Mouse (Mus musculus) heart, embryonic 13.5 days (tissue): ENCODE measurements around the gene Hacl1. TPM values are rescaled to one million over a fixed set of nuclear protein-coding genes. Genes with fewer than 3 reads are reported as not detected.

Experiments
- ATAC-seq: fragments of 200-750 bp; cut with Nextera tagmentation; 2 replicates; pipeline ENCODE4 v1.8.0; 2017; ENCODE audit warnings: moderate TSS enrichment; ENCODE audit not compliant: insufficient number of reproducible peaks, low FRiP score, low TSS enrichment; ENCODE audit errors: extremely low read depth
- H3K27ac ChIP-seq: fragments of 300-500 bp; sonication (generic); replicated peaks from 2 replicates; pipeline ENCODE4 v1.5.1; 2015; ENCODE audit warnings: moderate library complexity, mild to moderate bottlenecking, inconsistent platforms
- H3K27me3 ChIP-seq: fragments of 300-500 bp; sonication (generic); replicated peaks from 2 replicates; pipeline ENCODE4 v1.6.1; 2015; ENCODE audit warnings: mild to moderate bottlenecking, inconsistent platforms
- H3K36me3 ChIP-seq: fragments of 300-500 bp; sonication (generic); 2 replicates; pipeline ENCODE4 v1.6.1; 2015; ENCODE audit warnings: mild to moderate bottlenecking, inconsistent platforms
- H3K4me1 ChIP-seq: fragments of 300-500 bp; sonication (generic); 2 replicates; pipeline ENCODE4 v1.6.1; 2015; ENCODE audit warnings: inconsistent platforms
- H3K4me2 ChIP-seq: fragments of 300-500 bp; sonication (generic); 2 replicates; pipeline ENCODE4 v1.6.1; 2015; ENCODE audit warnings: inconsistent platforms, mild to moderate bottlenecking, moderate library complexity
- H3K4me3 ChIP-seq: fragments of 300-500 bp; sonication (generic); 2 replicates; pipeline ENCODE4 v1.5.1; 2015; ENCODE audit warnings: moderate library complexity, mild to moderate bottlenecking, inconsistent platforms
- H3K9ac ChIP-seq: fragments of 300-500 bp; sonication (generic); 2 replicates; pipeline ENCODE4 v1.6.1; 2015; ENCODE audit warnings: inconsistent platforms, mild to moderate bottlenecking, moderate library complexity
- H3K9me3 ChIP-seq: fragments of 300-500 bp; sonication (generic); 2 replicates; pipeline ENCODE4 v1.6.1; 2016; ENCODE audit warnings: inconsistent platforms
- WGBS: fragments of 180-500 bp; shearing (Covaris S2); methylation state at CpG from one replicate; pipeline ENCODE4 v1.1.7; 2015; ENCODE audit warnings: mixed read lengths; 5-methylcytosine and 5-hydroxymethylcytosine counted together
- polyA plus RNA-seq: library from polyadenylated mRNA; unstranded; fragments of >200 nt; fragmentation: Nextera tagmentation; extraction: Ambion mirVana; gene quantifications from 2 replicates; pipeline ENCODE4 v1.2.1, GENCODE M21; 2015

The Hacl1 gene
- polyA plus RNA-seq, 1 experiment from 2014 or later: 10.7 TPM

- H3K4me1 ChIP-seq: no peaks in the 10 kb centered on the region
- H3K4me3 ChIP-seq: no peak within 1 kb of the TSS
- no peaks in the 10 kb centered on the region for H3K36me3 ChIP-seq
- no peaks in the 10 kb centered on the region for H3K9me3 ChIP-seq
- H3K4me2 ChIP-seq: no peak within 1 kb of the TSS
- H3K27me3 ChIP-seq: no peaks in the 10 kb centered on the region
- no peak within 1 kb of the TSS for H3K27ac ChIP-seq
- WGBS: 71% methylated on average over 3 of the region's 3 CpGs
- H3K9ac ChIP-seq: no peak within 1 kb of the TSS
- no peak for ATAC-seq
These were observed 49.8 kb downstream of the Hacl1 start, which contains the start of gene Colq for GRCm38 (mm10) chr14:31591243-31591642. TSS of gene Colq (minus strand) at chr14:31591343.

- H3K27me3 ChIP-seq: no peaks in the 10 kb centered on the region
- no peak overlapping the region for H3K4me2 ChIP-seq
- no peak for ATAC-seq
- H3K9me3 ChIP-seq: no peaks in the 10 kb centered on the region
- H3K4me1 ChIP-seq: no peaks in the 10 kb centered on the region
- H3K27ac ChIP-seq: no peak overlapping the region
- whole genome bisulfite sequencing: 72% methylated on average over 8 of the region's 8 CpGs
- no peak overlapping the region for H3K4me3 ChIP-seq
- no peak overlapping the region for H3K9ac ChIP-seq
- H3K36me3 ChIP-seq: no peaks in the 10 kb centered on the region
These were observed 54.6 kb downstream of the Hacl1 start for GRCm38 (mm10) chr14:31586451-31586850.

DNA sequence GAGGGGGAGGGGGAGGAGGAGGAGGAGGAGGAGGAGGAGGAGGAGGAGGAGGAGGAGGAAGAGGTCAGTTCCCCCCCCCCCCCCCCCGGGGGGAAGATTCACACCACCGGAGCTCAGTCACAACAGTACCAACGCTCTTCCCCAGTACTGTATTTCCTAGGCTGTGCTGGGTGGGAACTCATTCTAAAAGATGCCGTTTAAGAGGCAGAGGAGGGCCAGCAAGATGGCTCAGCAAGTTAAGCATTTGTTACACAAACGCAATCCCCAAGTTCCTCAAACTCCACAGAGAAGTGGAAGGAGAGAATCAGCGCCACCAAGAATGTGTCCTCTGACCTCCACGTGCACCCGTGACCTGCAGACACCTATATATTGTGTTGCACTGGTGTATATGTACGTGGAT is 58.0 kb downstream of the Hacl1 start:
- no peak overlapping the region for H3K4me3 ChIP-seq
- H3K9ac ChIP-seq: no peak overlapping the region
- no peaks in the 10 kb centered on the region for H3K36me3 ChIP-seq
- ATAC-seq: no peak
- no peaks in the 10 kb centered on the region for H3K27me3 ChIP-seq
- no peak overlapping the region for H3K4me2 ChIP-seq
- no peak overlapping the region for H3K27ac ChIP-seq
- H3K9me3 ChIP-seq: no peaks in the 10 kb centered on the region
- peaks cover 10% of the 10 kb centered on the region for H3K4me1 ChIP-seq
- WGBS: 87% methylated on average over 8 of the region's 9 CpGs

GRCm38 (mm10) chr14:31577966-31578735 is 62.9 kb downstream of the Hacl1 start:
- Histone ChIP-seq H3K36me3 (no peaks in the 10 kb centered on the region), H3K4me3 (no peak overlapping the region), H3K9me3 (no peaks in the 10 kb centered on the region), H3K27me3 (peaks cover 4% of the 10 kb centered on the region; the same call in 1 of the 2 replicates), H3K9ac (no peak overlapping the region), H3K4me1 (peaks cover 44% of the 10 kb centered on the region), H3K4me2 (peak overlapping the region; percentile 66), H3K27ac (peak overlapping the region; percentile 81)
- no peak for ATAC-seq
- WGBS: 25% methylated on average over 9 of the region's 9 CpGs

- Histone ChIP-seq H3K4me2 (peak overlapping the region; percentile 66), H3K36me3 (no peaks in the 10 kb centered on the region), H3K27me3 (peaks cover 4% of the 10 kb centered on the region; the same call in 1 of the 2 replicates), H3K9ac (peak overlapping the region; percentile 72), H3K4me1 (peaks cover 53% of the 10 kb centered on the region), H3K27ac (peak overlapping the region; percentile 81), H3K4me3 (peak overlapping the region; percentile 47), H3K9me3 (no peaks in the 10 kb centered on the region)
- 20% methylated on average over 10 of the region's 10 CpGs for WGBS
- no peak; the same call in 1 of the 2 replicates for ATAC-seq
These were observed 64.0 kb downstream of the Hacl1 start for GRCm38 (mm10) chr14:31576846-31577697.

DNA sequence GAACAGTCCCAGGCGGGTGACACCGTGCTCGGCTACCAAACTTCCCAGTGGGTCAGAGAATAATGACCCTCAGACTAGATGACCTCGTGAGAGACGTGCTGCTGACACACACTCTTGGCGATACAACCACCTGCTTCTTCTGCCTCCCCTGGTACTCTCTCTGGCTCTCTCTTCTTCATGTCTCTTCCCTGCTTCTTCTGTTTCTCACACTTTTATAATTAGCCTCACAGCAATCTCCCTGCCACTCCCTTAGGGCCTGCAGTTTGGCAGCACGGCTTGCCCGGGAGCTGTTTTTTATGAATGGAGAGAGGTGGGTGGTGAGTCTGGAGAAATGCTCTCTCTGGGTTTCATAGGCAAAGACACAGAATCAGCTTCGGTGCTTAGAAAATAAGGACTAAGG is 65.2 kb downstream of the Hacl1 start:
- peak overlapping the region; percentile 72 for H3K9ac ChIP-seq
- 41% methylated on average over 9 of the region's 9 CpGs for WGBS
- H3K4me3 ChIP-seq: peak overlapping the region; percentile 47
- no peak; the same call in 1 of the 2 replicates for ATAC-seq
- H3K4me2 ChIP-seq: peak overlapping the region; percentile 66
- H3K9me3 ChIP-seq: no peaks in the 10 kb centered on the region
- H3K27me3 ChIP-seq: peaks cover 4% of the 10 kb centered on the region
- H3K36me3 ChIP-seq: no peaks in the 10 kb centered on the region
- peak overlapping the region; percentile 81 for H3K27ac ChIP-seq
- peaks cover 60% of the 10 kb centered on the region for H3K4me1 ChIP-seq

- no peaks in the 10 kb centered on the region for H3K36me3 ChIP-seq
- no peak for ATAC-seq
- 0 out of 2 replicates have a peak overlapping the region, but pooled peaks have one; percentile 11 for H3K9ac ChIP-seq
- no peak overlapping the region for H3K27ac ChIP-seq
- no peak overlapping the region for H3K4me3 ChIP-seq
- H3K4me1 ChIP-seq: peaks cover 67% of the 10 kb centered on the region
- WGBS: 81% methylated on average over 18 of the region's 18 CpGs
- H3K4me2 ChIP-seq: peak overlapping the region; percentile 66
- H3K27me3 ChIP-seq: peaks cover 4% of the 10 kb centered on the region
- no peaks in the 10 kb centered on the region for H3K9me3 ChIP-seq
These were observed 66.0 kb downstream of the Hacl1 start for GRCm38 (mm10) chr14:31574903-31575665.

- Histone ChIP-seq H3K36me3 (no peaks in the 10 kb centered on the region), H3K4me3 (no peak overlapping the region), H3K9ac (no peak overlapping the region), H3K9me3 (no peaks in the 10 kb centered on the region), H3K27me3 (peaks cover 4% of the 10 kb centered on the region), H3K4me1 (peaks cover 72% of the 10 kb centered on the region), H3K4me2 (no peak overlapping the region), H3K27ac (no peak overlapping the region)
- ATAC-seq: no peak
- 69% methylated on average over 9 of the region's 9 CpGs for WGBS
These were observed 68.4 kb downstream of the Hacl1 start for GRCm38 (mm10) chr14:31572561-31573175.

DNA sequence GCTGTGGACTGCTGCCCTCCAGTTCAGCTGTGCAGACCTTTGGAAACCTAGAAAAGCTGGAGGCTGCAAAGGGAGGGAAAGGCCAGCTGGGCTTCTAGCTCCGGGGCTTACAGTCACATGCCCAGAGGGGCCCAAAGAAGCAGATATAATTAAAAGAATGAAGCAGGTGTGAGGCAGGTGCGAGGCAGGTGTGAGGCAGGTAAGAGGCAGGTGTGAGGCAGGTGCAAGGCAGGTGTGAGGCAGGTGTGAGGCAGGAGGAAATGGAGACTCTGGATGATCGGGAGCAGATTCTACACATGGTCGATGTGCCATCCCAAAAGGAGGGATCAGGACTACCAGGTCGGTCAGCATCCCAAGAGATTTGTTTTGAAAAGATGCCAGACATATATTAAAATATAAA is 69.7 kb downstream of the Hacl1 start:
- 85% methylated on average over 5 of the region's 5 CpGs for WGBS

DNA sequence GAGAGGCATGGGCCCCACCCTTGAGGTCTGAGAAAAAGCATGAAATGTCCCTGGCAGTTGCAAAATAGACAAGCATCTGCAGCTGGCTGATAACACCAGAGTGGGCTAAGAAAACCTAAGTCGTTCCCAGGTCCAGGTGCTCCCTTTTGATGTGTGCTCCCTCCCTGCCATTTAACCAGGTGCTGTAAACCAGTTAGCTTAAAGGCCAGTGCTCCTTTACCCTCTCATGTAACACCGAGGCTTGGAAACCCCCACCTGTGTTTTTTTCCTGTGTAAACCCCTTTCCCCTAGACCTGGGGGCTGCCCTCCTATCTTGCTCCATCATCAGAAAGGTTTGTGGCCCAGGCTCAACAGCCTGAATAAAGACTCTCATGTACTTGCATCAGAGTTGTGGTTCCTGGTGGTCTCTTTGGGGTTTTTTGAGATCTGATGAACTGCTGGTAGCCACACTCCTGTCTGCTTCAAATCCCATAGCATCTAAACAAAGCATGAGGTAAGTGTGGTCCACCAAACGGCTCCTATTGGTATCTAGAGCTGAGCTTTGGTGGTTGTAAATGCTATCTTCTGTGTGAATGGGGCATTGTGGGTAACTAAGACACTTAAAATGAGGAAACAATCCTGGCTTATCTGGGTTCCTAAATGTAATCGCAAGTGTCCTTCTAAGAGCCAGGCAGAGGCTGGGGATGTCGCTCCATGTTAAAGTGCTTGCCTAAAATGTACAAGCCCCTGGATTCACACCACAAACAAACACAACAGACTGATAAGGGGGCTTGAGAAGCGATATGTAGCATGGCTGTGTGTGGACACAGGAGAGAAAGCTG is 70.7 kb downstream of the Hacl1 start:
- WGBS: 29% methylated on average over 6 of the region's 6 CpGs

More for the DNA sequence above, 69.7 kb downstream of the Hacl1 start:
- Histone ChIP-seq H3K4me2 (no peak overlapping the region), H3K27me3 (peaks cover 4% of the 10 kb centered on the region), H3K4me1 (peaks cover 63% of the 10 kb centered on the region), H3K9me3 (no peaks in the 10 kb centered on the region), H3K27ac (no peak overlapping the region), H3K36me3 (no peaks in the 10 kb centered on the region), H3K4me3 (no peak overlapping the region), H3K9ac (no peak overlapping the region)
- ATAC-seq: no peak

More for the DNA sequence above, 70.7 kb downstream of the Hacl1 start:
- Histone ChIP-seq H3K9me3 (no peaks in the 10 kb centered on the region), H3K36me3 (no peaks in the 10 kb centered on the region), H3K27ac (no peak overlapping the region), H3K27me3 (peaks cover 4% of the 10 kb centered on the region), H3K4me2 (no peak overlapping the region), H3K4me1 (peaks cover 62% of the 10 kb centered on the region), H3K9ac (no peak overlapping the region), H3K4me3 (no peak overlapping the region)
- no peak for ATAC-seq
